Mouse (Mus musculus): ENCODE measurements at regions not wholly inside any gene's neighbourhood (a gene's known extent, or its start where the extent isn't known, plus 50 kb on each side); places are given as distances from the start of the nearest gene placed in this dataset.
A peak's percentile ranks its signal among the peaks of the same experiment; 100 is the strongest.

GRCm38 (mm10) chr14:16092391-16093132 is 156.5 kb upstream of the Ngly1 start:
- no peak for DNase-seq

DNA sequence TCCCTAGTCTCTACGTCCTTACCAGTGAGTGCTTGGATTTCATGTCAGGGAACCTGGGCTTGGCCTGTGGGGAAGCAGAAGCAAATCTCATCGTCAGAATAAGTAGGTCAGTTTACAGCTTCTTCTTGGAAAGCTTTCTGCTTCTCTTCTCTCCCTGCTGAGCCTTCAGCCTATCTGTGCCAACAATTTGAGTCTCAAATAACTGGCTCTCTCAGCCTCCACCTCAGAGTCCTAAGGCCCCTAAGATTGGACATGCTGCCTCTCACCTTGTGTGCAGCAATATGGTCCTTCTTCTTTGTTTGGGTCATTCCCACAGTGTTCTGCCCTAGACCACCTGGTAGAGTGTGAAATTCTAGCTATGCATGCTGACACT is 156.0 kb upstream of the Ngly1 start:
- no peak for DNase-seq

- DNase-seq, result no peak
Measured at GRCm38 (mm10) chr14:16109414-16109813, 139.7 kb upstream of the Ngly1 start.

DNA sequence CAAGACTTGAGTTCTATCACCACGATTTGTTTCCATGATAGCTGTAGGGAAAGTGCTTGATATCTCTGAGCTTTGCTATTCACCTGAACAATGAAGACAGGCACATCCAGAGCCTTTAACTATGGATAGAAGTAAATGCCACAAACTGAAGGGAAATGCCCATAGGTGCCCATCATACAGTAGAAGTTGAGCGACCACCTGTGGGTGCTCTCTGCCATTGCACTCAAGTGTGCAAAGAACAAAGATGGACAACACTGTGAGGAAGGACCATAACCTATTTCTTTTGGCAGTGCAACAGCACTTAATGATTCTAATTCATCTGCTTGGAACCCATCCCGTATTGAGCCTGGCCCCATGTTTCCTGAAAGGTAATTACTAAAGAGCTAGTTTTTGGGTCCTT is 116.4 kb upstream of the Ngly1 start:
- no peak for DNase-seq

GRCm38 (mm10) chr14:16133410-16133809 is 115.7 kb upstream of the Ngly1 start:
- DNase-seq, result no peak

GRCm38 (mm10) chr14:16136187-16136586 is 112.9 kb upstream of the Ngly1 start:
- no peak for DNase-seq

GRCm38 (mm10) chr14:16144299-16144698 is 104.8 kb upstream of the Ngly1 start:
- no peak for DNase-seq

GRCm38 (mm10) chr14:16146811-16147210 is 102.3 kb upstream of the Ngly1 start:
- DNase-seq, result no peak

DNA sequence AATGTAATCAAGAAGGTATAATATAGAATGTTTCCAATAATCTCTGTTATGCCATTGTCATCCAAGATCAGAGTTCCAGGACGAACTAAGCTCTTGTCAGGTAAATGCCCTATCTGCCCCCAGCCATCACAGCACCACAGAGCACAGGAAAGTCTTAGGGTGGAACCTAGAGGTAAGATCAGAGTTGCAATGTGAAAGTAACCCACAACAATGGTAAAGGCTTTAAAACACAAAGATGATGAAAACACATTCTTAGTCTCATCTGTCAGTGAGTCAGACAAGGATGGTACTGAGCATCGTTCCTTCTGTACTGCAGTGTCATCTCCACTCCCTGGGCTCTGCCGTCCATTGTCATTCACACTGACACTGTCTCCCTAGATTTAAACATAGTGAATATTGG is 97.3 kb upstream of the Ngly1 start:
- no peak for DNase-seq

DNA sequence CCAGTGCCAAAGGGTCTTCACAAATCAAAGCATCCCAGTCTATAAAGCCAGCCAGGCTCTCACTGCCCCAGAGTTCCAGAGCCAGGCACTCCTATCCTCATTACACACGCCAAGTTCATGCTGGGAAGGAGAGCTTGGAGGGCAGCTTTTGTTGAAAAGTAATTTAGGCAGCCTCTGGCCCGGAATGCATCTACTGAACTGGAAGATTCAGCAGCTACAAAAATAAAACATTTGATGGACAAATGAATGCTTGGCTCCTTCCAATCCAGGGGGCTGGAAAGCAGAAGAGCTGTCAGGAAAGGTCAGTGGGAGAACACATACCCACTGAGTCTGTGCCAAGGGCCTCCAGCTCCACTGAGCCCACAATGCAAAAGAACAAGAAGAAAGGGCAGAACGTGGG is 96.4 kb upstream of the Ngly1 start:
- no peak for DNase-seq

GRCm38 (mm10) chr14:16155106-16155505 is 94.0 kb upstream of the Ngly1 start:
- DNase-seq, result no peak

- peak; percentile 46 for DNase-seq
Measured at GRCm38 (mm10) chr14:16170226-16170625, 78.9 kb upstream of the Ngly1 start.

DNA sequence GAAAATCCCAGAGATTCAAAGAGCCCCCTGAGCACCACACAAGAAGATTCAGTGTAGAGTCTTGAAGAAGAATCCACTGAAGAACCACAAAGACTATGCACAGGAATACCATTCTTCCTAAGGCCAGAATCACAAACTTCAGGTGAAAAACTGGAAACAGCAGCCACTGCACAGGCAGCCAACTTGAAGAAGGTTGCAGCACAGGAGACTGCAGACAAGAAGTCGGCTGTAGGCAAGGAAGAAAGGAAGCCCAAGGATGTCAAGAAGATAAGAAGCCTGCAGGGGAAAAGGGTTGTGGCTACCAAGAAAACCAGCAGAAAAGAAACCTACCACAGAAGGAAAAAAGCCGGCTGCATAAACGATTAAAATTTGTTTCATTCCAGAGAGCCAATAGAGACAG is 76.8 kb upstream of the Ngly1 start:
- DNase-seq, result peak; percentile 54

DNA sequence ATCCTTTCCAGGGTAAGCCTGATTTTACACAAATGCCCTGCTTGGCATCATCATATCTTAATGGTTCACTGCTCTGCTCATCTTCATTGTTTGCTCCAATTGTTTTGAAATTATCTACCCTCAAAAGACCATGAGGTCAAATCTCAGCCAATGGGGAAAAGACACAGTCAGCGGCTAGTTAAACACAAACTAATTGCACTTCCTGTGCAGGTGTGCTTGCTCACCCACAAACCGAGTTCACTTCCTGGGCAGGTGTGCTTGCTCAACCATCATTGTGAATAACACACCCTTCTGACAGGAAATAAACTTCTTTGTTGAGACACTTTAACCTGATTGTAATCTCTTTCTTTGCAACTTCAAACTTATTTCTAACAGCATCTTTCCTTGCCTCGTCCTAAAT is 75.8 kb upstream of the Ngly1 start:
- DNase-seq, result peak; percentile 80

GRCm38 (mm10) chr14:16178227-16178626 is 70.9 kb upstream of the Ngly1 start:
- no peak for DNase-seq

DNA sequence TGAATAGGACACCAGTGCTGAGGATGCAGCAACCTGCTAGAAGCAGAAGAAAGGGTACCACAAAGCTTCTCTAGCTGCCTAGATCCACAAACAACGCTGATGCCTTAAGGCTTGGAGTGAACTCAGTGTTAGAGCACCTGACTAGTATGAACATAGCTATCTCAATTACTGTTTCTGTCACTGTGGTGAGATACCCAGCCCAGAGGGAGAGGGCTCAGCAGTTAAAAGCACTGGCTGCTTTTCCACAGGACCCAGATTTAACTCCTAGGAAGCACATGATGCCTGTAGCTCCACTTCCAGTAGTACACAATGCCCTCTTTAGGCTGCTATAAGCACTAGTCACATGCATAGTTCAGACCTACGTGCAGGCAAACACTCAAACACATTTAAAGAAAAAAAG is 67.3 kb upstream of the Ngly1 start:
- DNase-seq, result peak; percentile 63

DNA sequence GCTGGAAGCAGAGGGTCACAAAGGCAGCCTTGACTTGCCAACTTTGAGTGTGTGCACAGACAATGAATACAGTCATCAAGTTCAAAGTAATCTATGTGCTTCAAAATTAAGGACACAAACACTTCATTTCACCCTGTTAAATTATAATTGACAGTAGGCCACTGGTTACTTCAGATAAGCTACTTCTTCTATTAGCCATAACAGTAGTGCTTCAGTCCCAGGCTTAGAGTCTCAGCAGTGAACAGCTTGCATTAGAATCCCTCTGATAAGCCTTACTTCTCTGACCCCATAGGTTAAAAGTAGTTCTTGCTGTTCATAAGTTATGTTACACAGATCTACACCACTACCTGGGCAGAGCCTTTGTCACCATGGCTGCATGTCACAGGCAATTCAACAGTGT is 63.8 kb upstream of the Ngly1 start:
- DNase-seq, result no peak

Data from thymus, postnatal 25 days (tissue).